Mouse (Mus musculus): ENCODE measurements around the gene Ppara. TPM values are rescaled to one million over a fixed set of nuclear protein-coding genes. Genes with fewer than 3 reads are reported as not detected.

The Ppara gene
- polyA plus RNA-seq, 1 experiment from 2014 or later: 0.78 TPM

GRCm38 (mm10) chr15:85806886-85807285 is 72.1 kb downstream of the Ppara start:
- Histone ChIP-seq H3K27ac (replicated peaks) (no peak overlapping the region), H3K9me3 (replicated peaks) (no peaks in the 10 kb centered on the region), H3K4me3 (no peak overlapping the region), H3K36me3 (no peaks in the 10 kb centered on the region), H3K4me1 (peaks cover 23% of the 10 kb centered on the region), H3K27me3 (ENCODE audit: low read depth, poor library complexity, severe bottlenecking) (no peaks in the 10 kb centered on the region)
- DNase-seq (ENCODE audit: low spot score): no peak
- WGBS: 81% methylated on average over 4 of the region's 4 CpGs

GRCm38 (mm10) chr15:85807404-85807803 is 72.6 kb downstream of the Ppara start:
- Histone ChIP-seq H3K27me3 (ENCODE audit: low read depth, poor library complexity, severe bottlenecking) (no peaks in the 10 kb centered on the region), H3K4me1 (peaks cover 27% of the 10 kb centered on the region), H3K36me3 (no peaks in the 10 kb centered on the region), H3K4me3 (no peak overlapping the region), H3K9me3 (replicated peaks) (no peaks in the 10 kb centered on the region), H3K27ac (replicated peaks) (no peak overlapping the region)
- DNase-seq (ENCODE audit: low spot score): no peak
- 79% methylated on average over 4 of the region's 4 CpGs for WGBS

GRCm38 (mm10) chr15:85808031-85808430 is 73.2 kb downstream of the Ppara start:
- 85% methylated on average over 6 of the region's 6 CpGs for WGBS
- Histone ChIP-seq H3K4me1 (peaks cover 27% of the 10 kb centered on the region), H3K36me3 (no peaks in the 10 kb centered on the region)

GRCm38 (mm10) chr15:85808434-85808833 is 73.7 kb downstream of the Ppara start:
- no peak for DNase-seq (ENCODE audit: low spot score)
- Histone ChIP-seq H3K9me3 (replicated peaks) (no peaks in the 10 kb centered on the region), H3K27me3 (ENCODE audit: low read depth, poor library complexity, severe bottlenecking) (no peaks in the 10 kb centered on the region), H3K27ac (replicated peaks) (no peak overlapping the region), H3K4me3 (no peak overlapping the region), H3K36me3 (no peaks in the 10 kb centered on the region), H3K4me1 (peaks cover 27% of the 10 kb centered on the region)
- 45% methylated on average over 8 of the region's 8 CpGs for WGBS

More at GRCm38 (mm10) chr15:85808031-85808430, 73.2 kb downstream of the Ppara start:
- Histone ChIP-seq H3K4me3 (no peak overlapping the region), H3K27me3 (ENCODE audit: low read depth, poor library complexity, severe bottlenecking) (no peaks in the 10 kb centered on the region), H3K27ac (replicated peaks) (no peak overlapping the region), H3K9me3 (replicated peaks) (no peaks in the 10 kb centered on the region)
- DNase-seq (ENCODE audit: low spot score): no peak

GRCm38 (mm10) chr15:85809091-85809490 is 74.3 kb downstream of the Ppara start:
- DNase-seq (ENCODE audit: low spot score): no peak
- no peak overlapping the region for H3K27ac ChIP-seq (replicated peaks)
- no peaks in the 10 kb centered on the region for H3K36me3 ChIP-seq
- H3K27me3 ChIP-seq (ENCODE audit: low read depth, poor library complexity, severe bottlenecking): no peaks in the 10 kb centered on the region
- no peak overlapping the region for H3K4me3 ChIP-seq
- WGBS: 88% methylated on average over 12 of the region's 12 CpGs
- peaks cover 27% of the 10 kb centered on the region for H3K4me1 ChIP-seq
- no peaks in the 10 kb centered on the region for H3K9me3 ChIP-seq (replicated peaks)

GRCm38 (mm10) chr15:85810462-85810805 is 75.7 kb downstream of the Ppara start:
- Histone ChIP-seq H3K36me3 (no peaks in the 10 kb centered on the region), H3K9me3 (replicated peaks) (peaks cover 6% of the 10 kb centered on the region; the same call in 1 of the 2 replicates), H3K27ac (replicated peaks) (peak overlapping the region; percentile 93; the same call in 1 of the 2 replicates), H3K4me1 (peaks cover 27% of the 10 kb centered on the region), H3K4me3 (peak overlapping the region; percentile 86), H3K27me3 (ENCODE audit: low read depth, poor library complexity, severe bottlenecking) (0 out of 2 replicates have a peak, but pooled peaks cover 3% of the 10 kb centered on the region)
- WGBS: 89% methylated on average over 5 of the region's 5 CpGs
- no peak for DNase-seq (ENCODE audit: low spot score)

GRCm38 (mm10) chr15:85810806-85811521 is 76.2 kb downstream of the Ppara start:
- peaks cover 27% of the 10 kb centered on the region for H3K4me1 ChIP-seq
- H3K36me3 ChIP-seq: no peaks in the 10 kb centered on the region
- DNase-seq (ENCODE audit: low spot score): no peak
- WGBS: 7% methylated on average over 36 of the region's 36 CpGs
- H3K9me3 ChIP-seq (replicated peaks): peaks cover 10% of the 10 kb centered on the region; the same call in 1 of the 2 replicates
- H3K4me3 ChIP-seq: peak overlapping the region; percentile 86
- H3K27ac ChIP-seq (replicated peaks): peak overlapping the region; percentile 93
- H3K27me3 ChIP-seq (ENCODE audit: low read depth, poor library complexity, severe bottlenecking): 0 out of 2 replicates have a peak, but pooled peaks cover 3% of the 10 kb centered on the region

GRCm38 (mm10) chr15:85811535-85812277 is 76.9 kb downstream of the Ppara start, which contains the start of gene Cdpf1:
TSS of gene Cdpf1 (minus strand) at chr15:85811697.
- Histone ChIP-seq H3K4me3 (peak within 1 kb of the TSS; percentile 86), H3K27ac (replicated peaks) (peak within 1 kb of the TSS; percentile 93), H3K9me3 (replicated peaks) (peaks cover 17% of the 10 kb centered on the region; the same call in 1 of the 2 replicates), H3K4me1 (peaks cover 27% of the 10 kb centered on the region), H3K27me3 (ENCODE audit: low read depth, poor library complexity, severe bottlenecking) (0 out of 2 replicates have a peak, but pooled peaks cover 3% of the 10 kb centered on the region), H3K36me3 (no peaks in the 10 kb centered on the region)
- peak; percentile 97 for DNase-seq (ENCODE audit: low spot score)
- WGBS: 3% methylated on average over 36 of the region's 36 CpGs

- 0 out of 2 replicates have a peak, but pooled peaks cover 3% of the 10 kb centered on the region for H3K27me3 ChIP-seq (ENCODE audit: low read depth, poor library complexity, severe bottlenecking)
- WGBS: 76% methylated on average over 10 of the region's 10 CpGs
- H3K27ac ChIP-seq (replicated peaks): no peak overlapping the region
- H3K4me3 ChIP-seq: no peak overlapping the region
- no peak for DNase-seq (ENCODE audit: low spot score)
- no peaks in the 10 kb centered on the region for H3K36me3 ChIP-seq
- H3K4me1 ChIP-seq: peaks cover 23% of the 10 kb centered on the region
- peaks cover 34% of the 10 kb centered on the region; the same call in 1 of the 2 replicates for H3K9me3 ChIP-seq (replicated peaks)
Measured at GRCm38 (mm10) chr15:85813428-85813827, 78.6 kb downstream of the Ppara start.

- WGBS: 2% methylated on average over 65 of the region's 65 CpGs
- Histone ChIP-seq H3K9me3 (replicated peaks) (peaks cover 25% of the 10 kb centered on the region; the same call in 1 of the 2 replicates), H3K4me1 (peaks cover 10% of the 10 kb centered on the region), H3K27ac (replicated peaks) (peak within 1 kb of the TSS; percentile 82), H3K36me3 (no peaks in the 10 kb centered on the region), H3K4me3 (peak within 1 kb of the TSS; percentile 68), H3K27me3 (ENCODE audit: low read depth, poor library complexity, severe bottlenecking) (peaks cover 39% of the 10 kb centered on the region)
- DNase-seq (ENCODE audit: low spot score): peak; percentile 51
Measured at GRCm38 (mm10) chr15:85821203-85822010, 86.6 kb downstream of the Ppara start, which contains the start of gene Pkdrej. TSS of gene Pkdrej (minus strand) at chr15:85821734.

- Histone ChIP-seq H3K36me3 (no peaks in the 10 kb centered on the region), H3K27ac (replicated peaks) (peak overlapping the region; percentile 82), H3K27me3 (ENCODE audit: low read depth, poor library complexity, severe bottlenecking) (peaks cover 39% of the 10 kb centered on the region), H3K4me1 (peaks cover 10% of the 10 kb centered on the region), H3K4me3 (peak overlapping the region; percentile 68), H3K9me3 (replicated peaks) (peaks cover 19% of the 10 kb centered on the region; the same call in 1 of the 2 replicates)
- WGBS: 8% methylated on average over 4 of the region's 4 CpGs
- DNase-seq (ENCODE audit: low spot score): no peak
Measured at GRCm38 (mm10) chr15:85822011-85822359, 87.2 kb downstream of the Ppara start.

- Histone ChIP-seq H3K27me3 (ENCODE audit: low read depth, poor library complexity, severe bottlenecking) (peaks cover 13% of the 10 kb centered on the region), H3K4me3 (no peak overlapping the region), H3K9me3 (replicated peaks) (no peaks in the 10 kb centered on the region), H3K4me1 (peaks cover 7% of the 10 kb centered on the region), H3K27ac (replicated peaks) (no peak overlapping the region), H3K36me3 (no peaks in the 10 kb centered on the region)
- DNase-seq (ENCODE audit: low spot score): no peak
- 79% methylated on average over 5 of the region's 5 CpGs for WGBS
Measured at GRCm38 (mm10) chr15:85826676-85827075, 91.9 kb downstream of the Ppara start.
